Mouse (Mus musculus): ENCODE results near the gene Olfr90.
"Not testable (repeated sequence)": the region's sequence is repeated elsewhere in the genome, so short reads cannot be mapped to it uniquely, and the experiment has no call there.

Olfr90 gene

GRCm38 (mm10) chr17:37088399-37088798 lies at the start of gene Olfr90:
TSS of gene Olfr90 (minus strand) at chr17:37088499.
- DNase-seq (ENCODE audit: low spot score in 2 of 2) = no peak

- not testable (repeated sequence) for DNase-seq (ENCODE audit: low spot score in 2 of 2)
Measured at GRCm38 (mm10) chr17:37131366-37131765, 43.1 kb upstream of the Olfr90 start.

GRCm38 (mm10) chr17:37119988-37120387 lies 31.7 kb upstream of the Olfr90 start, which contains the start of gene Olfr92:
TSS of gene Olfr92 (minus strand) at chr17:37120088.
- no peak for DNase-seq (ENCODE audit: low spot score in 2 of 2)

- DNase-seq (ENCODE audit: low spot score in 2 of 2) = no peak
Measured at GRCm38 (mm10) chr17:37098178-37098577, 9.9 kb upstream of the Olfr90 start, which contains the start of gene Olfr91. TSS of gene Olfr91 (minus strand) at chr17:37098278.

GRCm38 (mm10) chr17:37093289-37093688 lies 5.0 kb upstream of the Olfr90 start:
- DNase-seq (ENCODE audit: low spot score in 2 of 2) = no peak

- no peak for DNase-seq (ENCODE audit: low spot score in 2 of 2)
Measured at GRCm38 (mm10) chr17:37092198-37092597, 3.9 kb upstream of the Olfr90 start.

GRCm38 (mm10) chr17:37085545-37085944 lies 2.8 kb downstream of the Olfr90 start:
- no peak for DNase-seq (ENCODE audit: low spot score in 2 of 2)

- DNase-seq (ENCODE audit: low spot score in 2 of 2) = no peak
Measured at GRCm38 (mm10) chr17:37084632-37085031, 3.7 kb downstream of the Olfr90 start.

- peak; percentile 10 to 30 for DNase-seq (ENCODE audit: low spot score in 2 of 2)
Measured at GRCm38 (mm10) chr17:37083327-37083726, 5.0 kb downstream of the Olfr90 start.

- no peak for DNase-seq (ENCODE audit: low spot score in 2 of 2)
Measured at GRCm38 (mm10) chr17:37081659-37082058, 6.6 kb downstream of the Olfr90 start.

GRCm38 (mm10) chr17:37080119-37080518 lies 8.2 kb downstream of the Olfr90 start:
- peak; percentile 12 to 16 for DNase-seq (ENCODE audit: low spot score in 2 of 2)

GRCm38 (mm10) chr17:37078990-37079389 lies 9.3 kb downstream of the Olfr90 start:
- DNase-seq (ENCODE audit: low spot score in 2 of 2) = no peak

GRCm38 (mm10) chr17:37078193-37078592 lies 10.1 kb downstream of the Olfr90 start:
- DNase-seq (ENCODE audit: low spot score in 2 of 2) = no peak

- no peak for DNase-seq (ENCODE audit: low spot score in 2 of 2)
Measured at GRCm38 (mm10) chr17:37075766-37076165, 12.5 kb downstream of the Olfr90 start.

- DNase-seq (ENCODE audit: low spot score in 2 of 2) = no peak
Measured at GRCm38 (mm10) chr17:37075181-37075580, 13.1 kb downstream of the Olfr90 start.

- DNase-seq (ENCODE audit: low spot score in 2 of 2) = no peak
Measured at GRCm38 (mm10) chr17:37072730-37073276, 15.5 kb downstream of the Olfr90 start.

- DNase-seq (ENCODE audit: low spot score in 2 of 2) = no peak
Measured at GRCm38 (mm10) chr17:37072080-37072729, 16.1 kb downstream of the Olfr90 start.

- no peak for DNase-seq (ENCODE audit: low spot score in 2 of 2)
Measured at GRCm38 (mm10) chr17:37070121-37070520, 18.2 kb downstream of the Olfr90 start.

GRCm38 (mm10) chr17:37067861-37068260 lies 20.4 kb downstream of the Olfr90 start:
- DNase-seq (ENCODE audit: low spot score in 2 of 2) = no peak

- no peak for DNase-seq (ENCODE audit: low spot score in 2 of 2)
Measured at GRCm38 (mm10) chr17:37065993-37066392, 22.3 kb downstream of the Olfr90 start.

GRCm38 (mm10) chr17:37063686-37064495 lies 24.4 kb downstream of the Olfr90 start:
- no peak for DNase-seq (ENCODE audit: low spot score in 2 of 2)

- DNase-seq (ENCODE audit: low spot score in 2 of 2) = no peak
Measured at GRCm38 (mm10) chr17:37063063-37063462, 25.2 kb downstream of the Olfr90 start.
